Mouse (Mus musculus): ENCODE measurements around the gene Mbnl2. TPM values are rescaled to one million over a fixed set of nuclear protein-coding genes. Genes with fewer than 3 reads are reported as not detected.

The Mbnl2 gene
- total and polyA plus RNA-seq, 3 experiments, result 109 to 232 (median 219) TPM

GRCm38 (mm10) chr14:120416886-120417285 is 141.4 kb downstream of the Mbnl2 start:
- DNase-seq, result no peak

- no peak for DNase-seq
Measured at GRCm38 (mm10) chr14:120418964-120419363, 143.5 kb downstream of the Mbnl2 start.

- DNase-seq, result no peak
Measured at GRCm38 (mm10) chr14:120428497-120428896, 153.0 kb downstream of the Mbnl2 start.

- DNase-seq, result no peak
Measured at GRCm38 (mm10) chr14:120432773-120433172, 157.3 kb downstream of the Mbnl2 start.

GRCm38 (mm10) chr14:120433931-120434398 is 158.5 kb downstream of the Mbnl2 start:
- DNase-seq, result no peak

GRCm38 (mm10) chr14:120434831-120435230 is 159.4 kb downstream of the Mbnl2 start:
- DNase-seq, result no peak

GRCm38 (mm10) chr14:120440716-120441115 is 165.2 kb downstream of the Mbnl2 start:
- no peak for DNase-seq

- DNase-seq, result no peak
Measured at GRCm38 (mm10) chr14:120441256-120441655, 165.8 kb downstream of the Mbnl2 start.

GRCm38 (mm10) chr14:120441836-120442235 is 166.4 kb downstream of the Mbnl2 start:
- DNase-seq, result no peak

GRCm38 (mm10) chr14:120454221-120454620 is 178.8 kb downstream of the Mbnl2 start:
- no peak for DNase-seq

GRCm38 (mm10) chr14:120463938-120464727 is 188.7 kb downstream of the Mbnl2 start:
- no peak for DNase-seq

GRCm38 (mm10) chr14:120466816-120467215 is 191.3 kb downstream of the Mbnl2 start:
- DNase-seq, result no peak

GRCm38 (mm10) chr14:120469126-120469790 is 193.8 kb downstream of the Mbnl2 start:
- peak; percentile 84 for DNase-seq

GRCm38 (mm10) chr14:120476186-120476697 is 200.8 kb downstream of the Mbnl2 start:
- DNase-seq, result no peak

GRCm38 (mm10) chr14:120477288-120477981 is 202.0 kb downstream of the Mbnl2 start:
- peak; percentile 99 for DNase-seq

GRCm38 (mm10) chr14:120477982-120478568 is 202.6 kb downstream of the Mbnl2 start, which contains the start of gene Rap2a:
TSS of gene Rap2a (plus strand) at chr14:120478444.
- DNase-seq, result peak; percentile 98

- DNase-seq, result no peak
Measured at GRCm38 (mm10) chr14:120478641-120479341, 203.3 kb downstream of the Mbnl2 start.

GRCm38 (mm10) chr14:120480341-120480900 is 205.0 kb downstream of the Mbnl2 start:
- DNase-seq, result no peak

GRCm38 (mm10) chr14:120480927-120481326 is 205.5 kb downstream of the Mbnl2 start:
- no peak for DNase-seq
